Mouse (Mus musculus) hindbrain, postnatal 0 days (tissue): ENCODE results near the gene Gale. TPM values are rescaled to one million over a fixed set of nuclear protein-coding genes. Genes with fewer than 3 reads are reported as not detected.
A peak's percentile ranks its signal among the peaks of the same experiment; 100 is the strongest.
"Not testable (repeated sequence)": the region's sequence is repeated elsewhere in the genome, so short reads cannot be mapped to it uniquely, and the experiment has no call there.

ENCODE experiments used
- ATAC-seq: fragments of 200-750 bp; cut with Nextera tagmentation; 2 replicates; pipeline ENCODE4 v1.8.0; 2017; ENCODE audit warnings: mild to moderate bottlenecking, moderate TSS enrichment, moderate library complexity
- DNase-seq: peaks from one replicate; pipeline ENCODE4 v3.0.0-alpha.2; 2015; ENCODE audit warnings: low spot score
- H3K27ac ChIP-seq: fragments of 300-500 bp; sonication (generic); 2 replicates; pipeline ENCODE4 v1.5.1; 2014; ENCODE audit warnings: mild to moderate bottlenecking
- H3K27me3 ChIP-seq: fragments of 300-500 bp; sonication (generic); 2 replicates; pipeline ENCODE4 v1.6.1; 2014; ENCODE audit warnings: low read length, mixed read lengths; ENCODE audit not compliant: insufficient read depth
- H3K36me3 ChIP-seq: fragments of 300-500 bp; sonication (generic); 2 replicates; pipeline ENCODE4 v1.6.1; 2014; ENCODE audit warnings: low read length, mixed read lengths; ENCODE audit not compliant: insufficient read depth
- H3K4me1 ChIP-seq: fragments of 300-500 bp; sonication (generic); 2 replicates; pipeline ENCODE4 v1.6.1; 2014; ENCODE audit warnings: antibody characterized with exemption, low read length, mixed read lengths; ENCODE audit not compliant: insufficient read depth
- H3K4me2 ChIP-seq: fragments of 300-500 bp; sonication (generic); 2 replicates; pipeline ENCODE4 v1.6.1; 2014; ENCODE audit warnings: low read depth, mild to moderate bottlenecking, low read length, moderate library complexity, mixed read lengths
- H3K4me3 ChIP-seq: fragments of 300-500 bp; sonication (generic); 2 replicates; pipeline ENCODE4 v1.5.1; 2014; ENCODE audit warnings: low read length
- H3K9ac ChIP-seq: fragments of 300-500 bp; sonication (generic); replicated peaks from 2 replicates; pipeline ENCODE4 v1.6.1; 2014; ENCODE audit warnings: mild to moderate bottlenecking, low read length, moderate library complexity, mixed read lengths
- H3K9me3 ChIP-seq: fragments of 300-500 bp; sonication (generic); 2 replicates; pipeline ENCODE4 v1.6.1; 2016; ENCODE audit warnings: low read length, mixed read lengths
- CTCF ChIP-seq: IDR thresholded peaks from 2 replicates; pipeline ENCODE4 v1.5.1; 2016; ENCODE audit warnings: antibody characterized with exemption, control low read depth, low read depth
- WGBS: fragments of 180-500 bp; shearing (Covaris S2); extraction: QIAGEN DNeasy Blood & Tissue Kit; methylation state at CpG from one replicate; pipeline ENCODE4 v1.1.7; 2014; 5-methylcytosine and 5-hydroxymethylcytosine counted together
- polyA plus RNA-seq: library from polyadenylated mRNA; unstranded; fragments of >200 nt; fragmentation: Nextera tagmentation; extraction: Ambion mirVana; gene quantifications from 2 replicates; pipeline ENCODE4 v1.2.1, GENCODE M21; 2015
- total RNA-seq: library from RNA; depleted of rRNA; stranded (reverse); fragments of >200 nt; gene quantifications from 2 replicates; pipeline ENCODE4 v1.2.3, GENCODE M21; 2014

Gale gene
- total and polyA plus RNA-seq, 2 experiments from 2014 or later, result 39.8 to 41.2 TPM

GRCm38 (mm10) chr4:135972911-135973811 is 9.6 kb downstream of the Gale start:
- no peak for DNase-seq
- Histone ChIP-seq H3K4me1 (peaks cover 8% of the 10 kb centered on the region), H3K36me3 (peaks cover 35% of the 10 kb centered on the region), H3K4me2 (peak overlapping the region; percentile 96), H3K9ac (0 out of 2 replicates have a peak overlapping the region, but pooled peaks have one; percentile 94), H3K27me3 (no peaks in the 10 kb centered on the region), H3K27ac (peak overlapping the region; percentile 76; the same call in 1 of the 2 replicates), H3K9me3 (no peaks in the 10 kb centered on the region), H3K4me3 (peak overlapping the region; percentile 95)
- WGBS, result 70% methylated on average over 13 of the region's 13 CpGs
- ATAC-seq, result no peak
- TF ChIP-seq CTCF, result no peak

GRCm38 (mm10) chr4:135976146-135976545 is 12.6 kb downstream of the Gale start:
- WGBS, result 92% methylated on average over 12 of the region's 12 CpGs
- Histone ChIP-seq H3K27me3 (no peaks in the 10 kb centered on the region), H3K9ac (no peak overlapping the region), H3K27ac (no peak overlapping the region), H3K4me3 (no peak overlapping the region), H3K36me3 (peaks cover 21% of the 10 kb centered on the region), H3K9me3 (no peaks in the 10 kb centered on the region), H3K4me2 (no peak overlapping the region), H3K4me1 (peaks cover 8% of the 10 kb centered on the region)
- ATAC-seq (no peak), DNase-seq (no peak)
- TF ChIP-seq CTCF, result no peak

DNA sequence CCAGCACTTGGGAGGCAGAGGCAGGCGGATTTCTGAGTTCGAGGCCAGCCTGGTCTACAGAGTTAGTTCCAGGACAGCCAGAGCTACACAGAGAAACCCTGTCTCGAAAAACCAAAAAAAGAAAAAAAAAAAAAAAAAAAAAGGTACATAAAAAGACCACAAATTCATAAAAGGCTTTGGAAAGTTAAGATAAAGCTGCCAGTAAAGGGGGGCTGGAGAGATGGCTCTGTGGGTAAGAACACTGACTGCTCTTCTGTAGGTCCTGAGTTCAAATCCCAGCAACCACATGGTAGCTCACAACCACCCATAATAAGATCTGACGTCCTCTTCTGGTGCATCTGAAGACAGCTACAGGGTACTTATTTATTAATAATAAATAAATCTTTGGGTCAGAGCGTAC is 16.7 kb downstream of the Gale start:
- DNase-seq, result not testable (repeated sequence)

DNA sequence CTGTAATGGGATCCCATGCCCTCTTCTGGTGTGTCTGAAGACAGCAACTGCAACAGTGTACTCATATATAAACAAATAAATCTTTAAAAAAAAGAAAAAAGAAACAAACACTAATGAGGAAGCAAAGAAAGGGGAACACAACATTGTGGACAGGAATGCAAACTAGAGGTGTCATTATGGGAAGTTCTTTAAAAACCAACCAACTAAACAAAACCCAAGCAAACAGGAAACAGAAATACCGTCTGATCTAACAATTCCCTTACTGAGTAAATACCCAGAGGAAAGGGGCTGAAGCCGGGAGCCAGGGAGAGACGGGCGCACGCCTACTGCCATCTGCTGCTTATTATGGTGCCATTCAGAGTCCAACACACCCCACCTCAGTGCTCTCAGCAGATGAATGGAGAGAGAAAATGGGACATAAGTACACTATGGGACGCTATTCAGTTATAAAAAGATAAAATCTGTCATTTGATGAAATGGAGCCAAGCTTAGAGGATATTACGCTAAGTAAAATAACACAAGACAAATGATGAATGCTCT is 18.1 kb downstream of the Gale start:
- no peak for TF ChIP-seq CTCF
- H3K4me2 ChIP-seq, result no peak overlapping the region
- no peak overlapping the region for H3K9ac ChIP-seq
- no peak overlapping the region for H3K4me3 ChIP-seq
- no peaks in the 10 kb centered on the region for H3K27me3 ChIP-seq
- DNase-seq (no peak), ATAC-seq (no peak)
- 62% methylated on average over 7 of the region's 7 CpGs for whole genome bisulfite sequencing
- H3K27ac ChIP-seq, result no peak overlapping the region
- H3K9me3 ChIP-seq, result no peaks in the 10 kb centered on the region
- peaks cover 23% of the 10 kb centered on the region for H3K36me3 ChIP-seq
- H3K4me1 ChIP-seq, result peaks cover 8% of the 10 kb centered on the region

More for the DNA sequence above, 16.7 kb downstream of the Gale start:
- not testable (repeated sequence) for H3K27me3 ChIP-seq, H3K4me1 ChIP-seq, H3K4me3 ChIP-seq, H3K4me2 ChIP-seq, ATAC-seq, H3K27ac ChIP-seq, H3K9ac ChIP-seq, H3K9me3 ChIP-seq
- H3K36me3 ChIP-seq, result peaks cover 33% of the 10 kb centered on the region
- WGBS, result 92% methylated on average over 5 of the region's 5 CpGs

GRCm38 (mm10) chr4:135984556-135984955 is 21.0 kb downstream of the Gale start:
- H3K27ac ChIP-seq, result no peak overlapping the region
- H3K4me2 ChIP-seq, result no peak overlapping the region
- ATAC-seq (no peak), DNase-seq (no peak)
- 93% methylated on average over 5 of the region's 5 CpGs for WGBS
- peaks cover 12% of the 10 kb centered on the region for H3K36me3 ChIP-seq
- no peaks in the 10 kb centered on the region for H3K9me3 ChIP-seq
- peaks cover 12% of the 10 kb centered on the region for H3K4me1 ChIP-seq
- H3K27me3 ChIP-seq, result no peaks in the 10 kb centered on the region
- H3K9ac ChIP-seq, result no peak overlapping the region
- no peak for TF ChIP-seq CTCF
- H3K4me3 ChIP-seq, result no peak overlapping the region

GRCm38 (mm10) chr4:135985193-135985592 is 21.7 kb downstream of the Gale start:
- no peak for ATAC-seq
- DNase-seq, result no peak
- TF ChIP-seq CTCF, result no peak
- no peak overlapping the region for H3K4me3 ChIP-seq
- peaks cover 12% of the 10 kb centered on the region for H3K4me1 ChIP-seq
- H3K9me3 ChIP-seq, result no peaks in the 10 kb centered on the region
- no peak overlapping the region for H3K4me2 ChIP-seq
- H3K36me3 ChIP-seq, result peaks cover 12% of the 10 kb centered on the region
- no peak overlapping the region for H3K9ac ChIP-seq
- H3K27me3 ChIP-seq, result no peaks in the 10 kb centered on the region
- no peak overlapping the region for H3K27ac ChIP-seq
- 96% methylated on average over 5 of the region's 5 CpGs for WGBS

DNA sequence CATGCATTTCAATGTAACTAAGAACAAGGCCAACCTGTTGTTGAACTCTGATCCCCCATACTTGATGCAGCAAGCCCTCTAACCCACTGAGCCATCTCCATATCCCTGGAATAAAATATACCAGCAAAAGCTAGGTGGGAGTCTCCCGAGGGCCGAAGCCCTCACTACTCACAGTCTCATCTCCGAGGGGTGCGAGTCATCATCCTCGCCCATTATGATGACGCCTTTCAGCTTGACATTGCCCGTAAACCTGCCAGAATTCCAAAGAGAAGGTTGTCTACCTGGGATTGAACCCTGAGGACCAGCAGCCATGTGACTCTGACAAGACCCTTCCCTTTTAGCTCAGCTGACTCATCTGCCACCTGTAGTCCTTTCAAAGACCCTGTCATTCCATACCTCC is 22.2 kb downstream of the Gale start:
- DNase-seq (no peak), ATAC-seq (no peak)
- peak overlapping the region; percentile 33; the same call in 1 of the 2 replicates for H3K9ac ChIP-seq
- no peaks in the 10 kb centered on the region for H3K27me3 ChIP-seq
- WGBS, result 87% methylated on average over 7 of the region's 7 CpGs
- H3K36me3 ChIP-seq, result peaks cover 12% of the 10 kb centered on the region
- peak overlapping the region; percentile 84 for H3K4me3 ChIP-seq
- TF ChIP-seq CTCF, result no peak
- H3K27ac ChIP-seq, result no peak overlapping the region
- H3K9me3 ChIP-seq, result no peaks in the 10 kb centered on the region
- H3K4me2 ChIP-seq, result peak overlapping the region; percentile 99
- peaks cover 12% of the 10 kb centered on the region for H3K4me1 ChIP-seq
